Mouse (Mus musculus) erythroblast, embryonic 14.5 days (primary cell): ENCODE measurements around the gene Ppp1cc. TPM values are rescaled to one million over a fixed set of nuclear protein-coding genes. Genes with fewer than 3 reads are reported as not detected.
"Not testable (repeated sequence)": the region's sequence is repeated elsewhere in the genome, so short reads cannot be mapped to it uniquely, and the experiment has no call there.

ENCODE experiments used
- H3K27me3 ChIP-seq: 2 replicates; pipeline ENCODE4 v1.6.1; 2012; ENCODE audit warnings: inconsistent platforms; ENCODE audit not compliant: control insufficient read depth
- H3K36me3 ChIP-seq: 2 replicates; pipeline ENCODE4 v1.6.1; 2012; ENCODE audit warnings: mild to moderate bottlenecking, inconsistent platforms; ENCODE audit not compliant: control insufficient read depth
- H3K4me1 ChIP-seq: 2 replicates; pipeline ENCODE4 v1.6.1; 2012; ENCODE audit warnings: inconsistent platforms; ENCODE audit not compliant: control insufficient read depth
- H3K4me3 ChIP-seq: replicated peaks from 2 replicates; pipeline ENCODE3; 2012; ENCODE audit warnings: moderate library complexity, mild to moderate bottlenecking, inconsistent platforms
- H3K9me3 ChIP-seq: 2 replicates; pipeline ENCODE4 v1.6.1; 2012; ENCODE audit warnings: low read length, inconsistent platforms, mixed read lengths; ENCODE audit not compliant: control insufficient read depth
- GATA1 ChIP-seq: IDR thresholded peaks from 2 replicates; pipeline ENCODE4 v1.6.1; 2012; ENCODE audit warnings: low read length, inconsistent platforms, mixed read lengths
- TAL1 ChIP-seq: IDR thresholded peaks from 3 replicates; pipeline ENCODE4 v1.6.1; 2012; ENCODE audit warnings: low read length, inconsistent platforms, mixed read lengths
- polyA plus RNA-seq: library from polyadenylated mRNA; stranded (reverse); fragments of >175 nt; gene quantifications from 2 replicates; pipeline ENCODE4 v1.2.3, GENCODE M21; 2012

The Ppp1cc gene
- polyA plus RNA-seq, 1 experiment, result 13.8 TPM

GRCm38 (mm10) chr5:122204180-122204579, 46.1 kb downstream of the Ppp1cc start:
- no peak overlapping the region for H3K4me3 ChIP-seq
- TF ChIP-seq TAL1, result no peak
- no peak for TF ChIP-seq GATA1
- no peaks in the 10 kb centered on the region for H3K36me3 ChIP-seq
- H3K27me3 ChIP-seq, result no peaks in the 10 kb centered on the region
- peaks cover 12% of the 10 kb centered on the region for H3K9me3 ChIP-seq
- H3K4me1 ChIP-seq, result no peaks in the 10 kb centered on the region

- no peak for TF ChIP-seq TAL1
- no peak within 1 kb of the TSS for H3K4me3 ChIP-seq
- peaks cover 6% of the 10 kb centered on the region for H3K27me3 ChIP-seq
- H3K36me3 ChIP-seq, result no peaks in the 10 kb centered on the region
- H3K9me3 ChIP-seq, result no peaks in the 10 kb centered on the region; the same call in 1 of the 2 replicates
- H3K4me1 ChIP-seq, result no peaks in the 10 kb centered on the region; the same call in 1 of the 2 replicates
Measured at GRCm38 (mm10) chr5:122206475-122206874, 48.4 kb downstream of the Ppp1cc start, which contains the start of gene Hvcn1. Gene Hvcn1, plus strand, starts transcription at chr5:122206804.

- H3K27me3 ChIP-seq, result peaks cover 6% of the 10 kb centered on the region
- TF ChIP-seq GATA1, result no peak
- TF ChIP-seq TAL1, result no peak
- H3K9me3 ChIP-seq, result no peaks in the 10 kb centered on the region
- H3K4me1 ChIP-seq, result no peaks in the 10 kb centered on the region; the same call in 1 of the 2 replicates
- H3K36me3 ChIP-seq, result no peaks in the 10 kb centered on the region
- H3K4me3 ChIP-seq, result no peak overlapping the region
Measured at GRCm38 (mm10) chr5:122208909-122209308, 50.8 kb downstream of the Ppp1cc start.

- H3K27me3 ChIP-seq, result peaks cover 6% of the 10 kb centered on the region
- H3K4me1 ChIP-seq, result no peaks in the 10 kb centered on the region; the same call in 1 of the 2 replicates
- no peak overlapping the region for H3K4me3 ChIP-seq
- no peak for TF ChIP-seq GATA1
- no peak for TF ChIP-seq TAL1
- no peaks in the 10 kb centered on the region for H3K36me3 ChIP-seq
- H3K9me3 ChIP-seq, result no peaks in the 10 kb centered on the region
Measured at GRCm38 (mm10) chr5:122209591-122210368, 51.7 kb downstream of the Ppp1cc start.

GRCm38 (mm10) chr5:122210890-122211289, 52.8 kb downstream of the Ppp1cc start:
- TF ChIP-seq TAL1 (no peak), GATA1 (no peak)
- Histone ChIP-seq H3K27me3 (peaks cover 6% of the 10 kb centered on the region), H3K36me3 (no peaks in the 10 kb centered on the region)

GRCm38 (mm10) chr5:122212125-122212524, 54.0 kb downstream of the Ppp1cc start:
- Histone ChIP-seq H3K9me3 (no peaks in the 10 kb centered on the region), H3K27me3 (peaks cover 6% of the 10 kb centered on the region), H3K36me3 (no peaks in the 10 kb centered on the region), H3K4me1 (no peaks in the 10 kb centered on the region; the same call in 1 of the 2 replicates), H3K4me3 (no peak overlapping the region)
- no peak for TF ChIP-seq GATA1
- no peak for TF ChIP-seq TAL1

More at GRCm38 (mm10) chr5:122210890-122211289, 52.8 kb downstream of the Ppp1cc start:
- no peaks in the 10 kb centered on the region for H3K9me3 ChIP-seq
- no peaks in the 10 kb centered on the region; the same call in 1 of the 2 replicates for H3K4me1 ChIP-seq
- no peak overlapping the region for H3K4me3 ChIP-seq

GRCm38 (mm10) chr5:122212820-122213219, 54.7 kb downstream of the Ppp1cc start:
- not testable (repeated sequence) for H3K4me3 ChIP-seq, H3K4me1 ChIP-seq, H3K9me3 ChIP-seq, H3K27me3 ChIP-seq, H3K36me3 ChIP-seq

GRCm38 (mm10) chr5:122213861-122214260, 55.8 kb downstream of the Ppp1cc start:
- Histone ChIP-seq H3K4me1 (no peaks in the 10 kb centered on the region; the same call in 1 of the 2 replicates), H3K9me3 (no peaks in the 10 kb centered on the region), H3K4me3 (no peak overlapping the region), H3K36me3 (no peaks in the 10 kb centered on the region), H3K27me3 (peaks cover 6% of the 10 kb centered on the region)
- TF ChIP-seq TAL1 (no peak), GATA1 (no peak)

GRCm38 (mm10) chr5:122217636-122218035, 59.6 kb downstream of the Ppp1cc start:
- H3K4me3 ChIP-seq, result no peak overlapping the region
- H3K4me1 ChIP-seq, result no peaks in the 10 kb centered on the region
- no peaks in the 10 kb centered on the region for H3K9me3 ChIP-seq
- H3K36me3 ChIP-seq, result no peaks in the 10 kb centered on the region
- TF ChIP-seq TAL1 (no peak), GATA1 (no peak)
- H3K27me3 ChIP-seq, result no peaks in the 10 kb centered on the region
